Mouse (Mus musculus) ES-E14 (cell line): ENCODE data around the gene Slc23a3.

Source experiments
- CHD2 ChIP-seq: IDR thresholded peaks from 2 replicates; pipeline ENCODE4 v1.6.1; 2014; ENCODE audit warnings: mild to moderate bottlenecking, low read depth, low read length, inconsistent platforms
- HCFC1 ChIP-seq: IDR thresholded peaks from 2 replicates; pipeline ENCODE4 v1.6.1; 2012; ENCODE audit warnings: low read length, inconsistent platforms, borderline replicate concordance; ENCODE audit not compliant: insufficient read depth
- ZC3H11A ChIP-seq: IDR thresholded peaks from 2 replicates; pipeline ENCODE4 v1.6.1; 2012; ENCODE audit warnings: low read depth, mild to moderate bottlenecking, inconsistent platforms, low read length, borderline replicate concordance
- ZNF384 ChIP-seq: IDR thresholded peaks from 2 replicates; pipeline ENCODE4 v1.6.1; 2012; ENCODE audit warnings: low read depth, low read length, inconsistent platforms

DNA sequence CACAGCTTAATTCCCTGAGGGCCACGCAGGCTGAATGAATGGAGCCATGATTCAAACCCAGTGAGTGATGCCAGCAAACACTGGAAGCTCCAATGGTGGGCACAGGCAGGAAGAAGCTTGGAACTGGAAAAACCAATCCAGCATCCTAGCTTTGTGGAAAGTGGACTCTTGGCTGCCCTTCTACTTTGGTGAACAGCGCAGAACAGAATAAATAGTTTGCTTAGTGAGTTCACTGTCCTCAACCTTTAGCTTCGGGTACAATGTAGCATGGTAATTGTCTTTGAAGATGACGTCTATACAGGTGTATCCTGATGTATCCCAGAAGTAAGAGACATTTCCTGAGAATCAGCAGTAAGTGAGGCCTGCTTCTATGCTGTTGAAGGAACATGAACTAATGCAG, 15.0 kb upstream of the Slc23a3 start:
- TF ChIP-seq ZC3H11A: no peak
- TF ChIP-seq HCFC1: no peak
- TF ChIP-seq CHD2: no peak
- no peak for TF ChIP-seq ZNF384
